Mouse (Mus musculus): ENCODE results near the gene Gm20388.
"Not testable (repeated sequence)": the region's sequence is repeated elsewhere in the genome, so short reads cannot be mapped to it uniquely, and the experiment has no call there.

Gene Gm20388

DNA sequence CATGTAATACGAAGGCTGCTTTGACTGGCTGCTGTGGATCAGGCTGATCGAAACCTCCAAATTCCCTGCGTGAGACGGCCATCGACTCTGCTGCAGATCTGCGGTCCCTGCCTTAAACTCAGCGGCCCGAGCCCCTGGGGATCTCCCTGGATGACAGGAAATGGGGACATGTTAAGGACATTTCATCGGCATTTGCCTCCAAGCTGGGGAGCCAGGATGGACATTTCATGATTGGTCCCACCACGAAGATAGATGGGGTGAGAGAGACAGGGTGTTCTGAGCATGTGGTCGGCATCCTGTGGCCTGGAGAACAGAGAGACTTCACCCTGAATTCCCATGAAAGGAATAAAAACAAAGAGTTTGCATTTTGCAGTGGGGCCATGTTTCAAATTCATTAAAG is 1484.7 kb downstream of the Gm20388 start:
- no peak for DNase-seq (ENCODE audit: low spot score)

DNA sequence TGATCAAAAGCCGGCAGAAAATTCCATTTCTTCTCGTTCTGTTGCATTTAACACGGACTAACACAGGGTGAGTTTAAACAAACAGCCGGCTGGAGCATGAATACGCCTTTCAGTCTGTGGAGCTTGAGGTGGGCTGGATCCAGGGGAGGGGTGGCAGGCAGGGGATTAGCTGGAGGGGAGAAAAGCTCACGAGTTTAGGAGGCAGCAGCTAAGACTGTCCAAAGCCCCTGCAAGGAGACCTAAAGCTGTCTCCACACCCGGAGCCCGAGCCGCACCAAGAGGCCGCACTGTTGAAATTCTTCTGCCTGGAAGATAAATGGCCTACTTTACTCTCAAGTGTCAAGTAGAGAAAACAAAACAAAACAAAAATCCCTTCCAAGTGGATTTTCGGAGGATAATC is 1485.5 kb downstream of the Gm20388 start:
- DNase-seq (ENCODE audit: low spot score), result peak; percentile 37

DNA sequence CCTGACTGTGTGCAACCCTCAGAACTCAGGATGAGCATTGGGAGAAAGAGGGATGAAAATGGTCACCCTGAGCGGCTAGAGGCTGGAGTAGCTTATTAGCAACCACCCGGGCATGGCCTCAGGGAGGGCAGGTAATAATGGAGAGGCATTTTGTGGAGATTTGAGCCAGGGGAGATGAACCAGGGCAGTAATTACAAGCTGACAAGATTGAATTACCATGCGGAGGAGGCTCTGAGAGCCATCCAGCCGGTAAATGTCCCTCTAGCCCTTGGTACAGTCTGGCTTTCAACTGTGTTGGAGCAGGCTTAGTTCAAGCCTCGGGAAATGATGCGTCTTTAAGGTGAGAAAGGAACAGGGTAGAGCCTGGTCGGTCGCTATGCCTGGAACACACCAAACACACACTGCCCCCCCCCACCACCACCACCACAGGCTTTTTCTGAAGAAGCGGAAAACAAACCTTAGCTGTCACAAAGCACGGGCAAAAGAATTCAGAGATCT is 1486.6 kb downstream of the Gm20388 start:
- DNase-seq (ENCODE audit: low spot score), result no peak

DNA sequence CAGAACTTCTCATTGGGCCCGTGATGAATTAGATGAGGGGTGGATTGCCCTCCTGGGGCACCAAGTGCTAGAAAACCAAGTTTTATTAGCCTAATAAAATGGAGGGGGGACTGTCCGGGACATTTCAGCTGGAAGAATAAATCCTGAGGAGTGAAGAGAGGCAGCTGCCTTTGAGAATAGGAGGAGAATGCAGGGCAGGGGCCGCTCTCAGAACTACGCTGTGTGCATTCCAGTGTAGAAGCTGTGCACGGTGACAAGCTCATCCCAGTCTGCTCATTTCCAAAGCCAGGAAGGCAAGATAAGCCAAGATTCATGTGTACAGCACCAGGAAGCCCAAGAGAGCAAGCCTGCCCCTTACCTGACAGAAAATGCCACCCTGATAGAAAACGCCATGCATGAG is 1487.4 kb downstream of the Gm20388 start:
- no peak for DNase-seq (ENCODE audit: low spot score)

DNA sequence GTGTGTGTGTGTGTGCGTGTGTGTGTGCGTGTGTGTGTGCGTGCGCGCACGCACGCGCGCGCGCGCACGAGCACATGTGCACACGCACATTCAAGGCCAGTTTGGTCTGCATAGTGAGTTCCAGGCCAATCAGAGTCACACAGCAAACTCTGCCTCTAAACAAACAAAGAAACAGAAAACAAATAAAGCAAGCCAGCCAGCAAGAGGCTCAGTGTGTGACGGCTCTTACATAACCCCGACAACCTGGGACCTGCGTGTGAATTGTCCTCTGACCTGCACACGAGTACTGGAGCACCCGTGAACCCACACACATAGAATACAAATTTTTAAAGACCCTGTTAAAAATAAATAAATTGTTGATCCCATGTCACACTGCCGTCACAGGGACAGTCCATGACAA is 1488.1 kb downstream of the Gm20388 start:
- DNase-seq (ENCODE audit: low spot score), result no peak

DNA sequence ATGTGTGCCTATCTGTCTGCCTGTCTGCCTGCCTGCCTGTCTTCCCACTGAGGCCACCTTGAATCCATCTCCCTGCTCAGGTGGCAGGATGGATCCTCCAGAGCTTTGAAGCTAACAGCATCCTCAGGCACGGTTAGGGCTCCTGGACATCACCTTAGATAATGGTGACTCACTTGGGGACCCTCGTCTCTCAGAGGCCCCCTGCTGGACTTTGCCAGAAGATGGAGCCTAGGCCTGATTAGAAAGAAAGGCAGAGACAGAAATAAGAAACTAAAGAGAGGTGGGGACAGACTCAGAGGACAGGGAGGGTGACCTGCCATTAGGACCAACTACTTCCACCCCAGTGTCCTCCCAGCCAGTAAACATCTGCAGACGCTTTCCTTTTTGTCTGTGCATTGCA is 1488.5 kb downstream of the Gm20388 start:
- no peak for DNase-seq (ENCODE audit: low spot score)

DNA sequence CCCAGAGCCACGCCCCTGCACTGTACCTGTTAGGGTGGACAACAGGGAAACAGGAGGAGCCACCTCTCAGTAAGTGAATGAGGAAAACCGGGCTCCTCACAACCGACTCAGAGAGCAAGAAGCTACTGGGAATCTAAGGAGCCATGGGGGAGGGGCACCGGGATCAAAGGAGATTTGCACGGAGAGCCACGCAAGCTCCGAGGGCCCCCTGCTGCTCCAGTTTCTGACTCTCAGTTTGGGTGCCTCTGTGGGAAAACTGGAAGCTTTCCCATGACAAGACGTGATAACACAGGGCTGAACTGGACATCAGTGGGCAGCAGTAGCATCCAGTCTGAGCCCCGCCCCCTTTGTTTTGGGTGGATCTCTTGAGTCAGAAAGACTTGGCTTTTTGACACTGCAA is 1489.9 kb downstream of the Gm20388 start:
- DNase-seq (ENCODE audit: low spot score), result no peak

DNA sequence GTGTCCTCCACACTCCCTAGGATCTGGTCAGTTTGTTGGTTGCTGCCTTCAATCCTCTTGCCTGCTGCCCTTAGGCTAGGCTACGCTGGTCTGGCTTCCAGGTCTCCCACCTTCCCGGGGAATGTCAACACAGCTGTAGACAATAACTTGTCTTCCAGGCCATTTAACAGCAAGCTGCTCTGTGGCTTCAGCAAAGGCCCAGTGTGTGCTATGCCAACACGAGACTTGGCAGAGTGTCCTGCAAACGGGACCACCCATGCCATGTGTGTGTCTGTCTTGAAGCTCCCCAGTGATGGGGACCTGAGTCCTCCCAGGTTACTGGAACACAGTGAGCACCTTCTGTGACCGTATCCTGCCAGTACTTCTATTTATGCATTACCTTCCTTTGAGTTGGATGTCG is 1493.2 kb downstream of the Gm20388 start:
- DNase-seq (ENCODE audit: low spot score), result no peak

DNA sequence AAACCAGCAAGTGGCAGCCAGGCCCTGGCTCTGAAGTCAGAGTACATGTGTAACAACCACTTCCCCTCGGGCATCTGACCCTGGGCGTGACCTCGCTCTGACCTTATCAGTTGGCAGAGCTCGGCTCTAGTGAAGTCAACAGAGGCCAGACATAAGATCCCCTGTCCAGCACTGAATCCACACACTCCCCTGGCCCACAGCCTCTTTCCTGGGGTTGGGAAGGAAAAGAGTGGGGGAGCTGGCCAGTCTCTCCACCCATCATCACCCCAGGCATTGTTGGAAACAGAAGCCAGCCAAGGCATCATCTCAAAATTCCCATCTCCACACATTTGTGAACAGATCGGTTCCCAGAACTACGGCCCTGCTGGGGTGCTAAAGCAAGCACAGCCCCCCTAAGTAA is 1507.4 kb downstream of the Gm20388 start:
- peak; percentile 74 for DNase-seq (ENCODE audit: low spot score)

DNA sequence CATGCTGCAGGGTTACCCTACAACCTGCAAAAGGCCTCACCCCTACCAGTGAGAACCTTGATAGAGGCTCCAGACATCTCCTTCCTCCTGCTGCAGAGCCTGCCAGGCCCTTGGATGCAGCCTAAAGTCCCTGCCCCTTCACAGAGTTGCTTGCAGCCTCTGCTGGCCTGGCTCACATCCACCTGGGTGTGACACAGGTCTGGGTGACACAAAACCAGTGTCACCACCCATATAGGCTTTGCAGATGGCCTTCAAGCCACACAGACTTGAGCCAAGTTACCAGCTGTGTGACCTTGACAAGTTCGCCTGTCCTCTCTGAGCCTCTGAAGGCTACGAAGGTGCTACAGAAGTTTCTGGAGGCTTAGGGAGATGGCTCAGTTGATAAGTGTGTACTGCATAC is 1508.9 kb downstream of the Gm20388 start:
- no peak for DNase-seq (ENCODE audit: low spot score)

DNA sequence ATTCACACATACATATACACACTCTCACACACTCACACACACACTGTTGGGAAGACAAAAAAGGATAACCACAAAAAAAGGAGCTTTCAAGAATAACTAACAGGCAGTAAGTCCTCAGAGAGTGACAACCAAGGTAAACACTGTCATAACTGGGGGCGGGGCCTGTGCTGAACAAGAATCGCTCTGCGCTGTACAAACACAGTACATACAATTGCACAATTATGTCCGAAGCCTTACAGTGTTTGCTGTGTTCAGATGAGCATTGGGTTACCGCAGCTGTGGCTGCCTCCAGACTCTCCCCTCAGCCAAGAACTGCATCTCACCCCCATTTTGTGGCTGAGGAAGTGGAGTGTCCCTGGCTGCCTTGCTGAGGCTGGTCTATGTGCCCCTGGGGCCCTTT is 1510.4 kb downstream of the Gm20388 start:
- DNase-seq (ENCODE audit: low spot score), result no peak

DNA sequence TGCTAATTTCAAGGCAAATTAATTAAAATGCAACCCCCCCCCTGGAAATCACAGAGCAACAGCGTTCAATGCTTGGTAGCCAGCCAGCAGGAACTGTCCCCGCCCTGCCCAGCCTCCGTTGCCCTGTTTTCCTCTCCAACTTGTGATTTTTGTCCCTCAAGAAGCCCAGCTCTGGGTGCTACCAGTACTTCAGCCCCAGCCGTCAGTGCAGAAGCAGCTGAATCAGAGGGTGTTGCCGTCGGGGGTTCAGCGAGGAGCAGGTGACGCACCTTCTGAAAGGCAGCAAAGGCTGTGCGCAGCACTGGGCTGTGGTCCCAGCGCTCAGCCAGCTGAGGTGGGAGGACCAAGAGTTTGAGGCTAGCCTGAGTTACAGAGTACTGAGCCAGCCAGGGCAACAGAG is 1513.4 kb downstream of the Gm20388 start:
- no peak for DNase-seq (ENCODE audit: low spot score)

DNA sequence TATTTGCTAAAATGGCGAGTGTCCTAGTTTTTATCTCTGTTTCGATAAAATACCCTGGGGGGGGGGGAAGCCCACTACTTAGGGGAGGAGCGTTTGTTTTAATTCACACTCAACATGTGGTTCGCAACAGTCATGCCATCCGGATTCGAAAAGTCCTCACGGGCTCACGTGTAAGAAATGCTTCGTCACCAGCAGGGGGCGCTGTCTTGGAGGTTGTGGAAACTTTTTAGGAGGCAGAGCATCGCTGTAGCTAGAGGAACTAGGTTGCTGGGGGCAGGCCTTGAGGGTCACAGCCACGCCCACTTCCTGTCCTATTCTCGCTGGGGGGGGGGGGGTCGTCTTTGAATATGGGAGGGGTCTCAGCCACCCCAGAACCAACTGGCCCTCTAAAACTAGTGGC is 1514.0 kb downstream of the Gm20388 start:
- no peak for DNase-seq (ENCODE audit: low spot score)

DNA sequence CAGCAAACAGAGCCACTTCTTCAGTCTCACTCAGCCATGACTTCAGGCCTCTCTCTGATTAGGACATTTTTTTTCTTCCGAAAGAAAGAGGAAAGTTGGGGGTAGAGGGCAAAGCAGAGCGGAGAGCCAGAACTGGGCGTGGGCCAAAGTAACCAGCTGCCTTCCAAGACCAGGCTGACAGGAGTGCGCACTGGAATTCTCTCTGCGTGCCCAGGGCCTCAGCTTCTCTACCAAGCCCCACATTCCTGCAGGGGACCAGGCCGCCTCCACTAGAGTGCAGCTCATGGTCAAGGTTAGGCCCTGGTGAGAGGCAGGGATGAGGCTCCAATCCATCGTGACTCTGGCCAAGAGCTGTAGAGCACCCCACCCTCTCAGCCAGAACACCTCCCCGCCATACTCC is 1520.9 kb downstream of the Gm20388 start:
- no peak for DNase-seq (ENCODE audit: low spot score)

DNA sequence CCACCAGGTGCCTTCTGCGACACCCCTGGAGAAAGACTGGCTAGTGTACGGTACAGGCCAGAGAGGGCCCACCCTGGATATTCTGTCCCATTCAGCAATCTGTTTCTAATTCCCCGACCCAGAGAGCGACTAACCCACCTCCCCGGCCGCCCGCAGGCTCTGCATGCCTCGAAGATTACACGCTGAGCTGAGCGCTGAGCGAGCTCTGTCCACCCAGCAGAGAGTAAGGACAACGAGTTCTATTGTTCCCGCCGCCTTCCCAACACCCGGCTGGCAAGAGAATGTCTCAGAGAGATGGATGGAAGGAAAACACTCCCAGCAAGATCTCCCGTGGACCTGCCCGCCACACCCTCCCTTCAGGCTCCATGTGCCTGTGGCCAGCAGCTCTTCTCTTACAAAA is 1522.8 kb downstream of the Gm20388 start:
- peak; percentile 72 for DNase-seq (ENCODE audit: low spot score)

DNA sequence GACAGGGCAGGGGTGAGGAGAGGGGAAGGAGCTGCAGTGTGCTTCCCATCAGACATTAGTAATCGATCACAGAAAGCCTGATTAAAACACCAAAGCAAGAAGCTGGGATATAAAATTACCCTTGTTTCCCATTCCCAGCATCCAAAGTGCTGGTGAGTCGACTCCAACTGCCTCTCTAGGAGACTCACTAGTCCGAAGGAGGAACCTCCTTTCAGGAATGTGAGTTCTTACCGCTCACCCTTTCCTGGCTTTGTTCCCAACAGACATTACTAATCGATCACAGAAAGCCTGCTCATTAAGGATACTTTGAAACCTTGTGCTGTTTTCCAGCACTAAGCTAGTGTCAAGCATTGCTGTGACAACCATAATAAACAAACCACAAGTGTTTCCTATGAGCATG is 1526.0 kb downstream of the Gm20388 start:
- peak; percentile 62 for DNase-seq (ENCODE audit: low spot score)

DNA sequence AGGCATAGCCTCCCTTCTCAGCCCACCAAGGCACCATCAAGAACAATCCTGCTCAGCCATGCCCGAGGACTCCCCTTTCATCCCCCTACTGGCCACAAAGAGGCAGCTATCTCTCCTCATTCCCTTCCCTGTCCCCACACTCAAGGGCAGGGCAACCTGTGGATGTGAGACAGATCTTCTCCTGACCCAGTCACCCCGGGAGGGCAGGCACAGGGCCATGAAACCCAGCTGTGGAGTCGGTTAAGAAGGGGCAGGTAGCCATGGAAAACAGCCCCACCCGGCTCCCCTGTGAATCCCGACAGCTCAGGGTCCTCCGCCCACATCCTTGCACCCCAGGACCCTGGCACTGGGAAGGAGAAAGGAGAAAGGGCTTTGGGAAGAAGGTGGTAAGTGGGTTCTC is 1526.9 kb downstream of the Gm20388 start:
- DNase-seq (ENCODE audit: low spot score), result no peak

DNA sequence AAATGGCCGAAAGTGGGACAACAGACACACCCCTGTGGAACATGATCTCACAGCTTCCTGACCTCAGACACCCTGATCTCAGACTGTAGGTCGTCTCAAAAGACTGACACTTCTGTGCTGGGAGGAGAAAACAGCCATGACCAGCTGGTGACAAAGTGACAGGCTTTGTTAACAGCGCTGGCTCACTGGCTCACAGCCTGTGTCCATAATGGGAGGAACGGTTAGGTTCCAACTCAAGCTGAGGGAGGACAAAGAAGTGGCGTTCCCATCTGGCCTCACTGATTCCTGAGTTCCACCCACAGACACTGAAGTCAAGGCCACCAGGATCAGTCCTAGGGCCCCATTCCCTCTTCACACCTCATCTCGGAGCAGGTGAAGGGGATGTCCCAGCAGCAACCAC is 1527.5 kb downstream of the Gm20388 start:
- DNase-seq (ENCODE audit: low spot score), result peak; percentile 47

DNA sequence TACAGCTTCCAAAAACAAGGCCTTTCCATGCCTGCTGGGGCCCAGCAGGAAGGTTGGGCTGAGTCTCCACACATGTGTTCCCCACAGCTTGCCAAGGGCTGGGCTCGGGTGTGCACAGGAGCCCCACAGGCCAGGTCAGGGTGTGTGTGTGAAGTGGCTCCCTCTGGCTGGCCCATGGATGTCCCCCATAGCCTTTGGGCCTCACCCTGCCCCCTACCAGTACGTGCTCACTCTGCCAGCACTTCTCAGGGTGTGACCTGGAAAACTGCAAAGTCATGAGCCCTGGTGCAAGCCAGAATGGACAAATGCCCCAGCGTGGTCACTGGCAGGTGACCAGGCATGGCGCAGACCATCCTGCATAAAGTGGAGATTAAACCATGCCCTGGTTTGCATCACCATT is 1528.7 kb downstream of the Gm20388 start:
- DNase-seq (ENCODE audit: low spot score), result no peak

DNA sequence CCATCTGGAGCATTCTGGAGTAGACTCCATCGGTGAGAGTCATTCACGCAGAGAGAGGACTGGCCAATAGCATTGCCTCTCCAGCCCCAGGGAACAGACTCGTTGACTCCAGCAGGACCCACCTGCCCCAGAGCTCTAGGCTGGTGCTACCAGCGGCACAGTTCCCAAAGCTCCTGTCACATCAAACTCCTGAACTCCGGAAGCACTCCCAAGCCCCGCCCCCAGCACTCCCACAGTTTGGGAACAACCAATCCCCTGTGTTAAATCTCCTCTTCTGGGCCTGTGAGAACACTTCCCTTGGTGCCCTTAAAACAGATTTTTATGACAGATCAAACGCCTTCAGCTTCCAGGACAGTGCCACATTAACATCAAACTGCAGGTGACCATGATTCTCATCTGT is 1532.7 kb downstream of the Gm20388 start:
- DNase-seq (ENCODE audit: low spot score), result no peak

DNA sequence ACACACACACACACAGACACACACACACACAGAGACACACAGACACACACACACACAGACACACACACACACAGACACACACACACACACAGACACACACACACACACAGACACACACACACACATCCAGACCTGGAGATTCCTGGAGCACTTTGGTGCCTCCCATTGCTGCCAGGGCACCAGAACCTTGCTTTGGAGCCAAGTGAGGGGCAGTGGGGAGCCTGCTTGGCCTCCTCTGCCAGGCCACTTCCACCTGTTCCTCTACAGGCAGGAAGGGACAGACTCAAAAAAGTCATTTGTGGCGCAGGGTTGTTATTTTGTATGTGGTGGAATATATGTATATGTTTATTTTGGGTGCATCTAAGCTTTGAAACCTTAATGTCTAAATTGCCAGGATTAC is 1533.9 kb downstream of the Gm20388 start:
- DNase-seq (ENCODE audit: low spot score), result not testable (repeated sequence)

DNA sequence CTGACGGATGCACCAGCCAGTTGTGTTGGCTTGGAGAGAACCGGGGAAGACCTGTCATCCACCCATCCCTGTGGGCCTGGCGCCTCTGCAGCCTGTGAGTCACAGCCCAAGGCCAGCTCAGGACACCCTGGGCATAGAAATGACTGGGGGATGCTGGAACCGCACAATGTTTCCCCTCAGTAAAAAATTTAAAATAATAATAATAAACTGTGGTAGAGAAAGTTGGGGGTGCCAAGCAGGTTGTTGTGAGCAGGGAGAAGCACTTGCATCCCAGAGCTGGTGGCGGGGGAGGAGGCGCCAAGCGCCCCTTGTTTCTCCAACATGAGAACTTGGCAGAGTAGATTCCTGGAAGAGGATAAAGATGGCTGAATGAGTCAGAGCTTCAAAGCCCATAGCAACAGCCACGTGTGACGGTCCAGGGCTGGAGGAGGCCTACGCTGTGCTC is 1534.4 kb downstream of the Gm20388 start:
- no peak for DNase-seq (ENCODE audit: low spot score)

DNA sequence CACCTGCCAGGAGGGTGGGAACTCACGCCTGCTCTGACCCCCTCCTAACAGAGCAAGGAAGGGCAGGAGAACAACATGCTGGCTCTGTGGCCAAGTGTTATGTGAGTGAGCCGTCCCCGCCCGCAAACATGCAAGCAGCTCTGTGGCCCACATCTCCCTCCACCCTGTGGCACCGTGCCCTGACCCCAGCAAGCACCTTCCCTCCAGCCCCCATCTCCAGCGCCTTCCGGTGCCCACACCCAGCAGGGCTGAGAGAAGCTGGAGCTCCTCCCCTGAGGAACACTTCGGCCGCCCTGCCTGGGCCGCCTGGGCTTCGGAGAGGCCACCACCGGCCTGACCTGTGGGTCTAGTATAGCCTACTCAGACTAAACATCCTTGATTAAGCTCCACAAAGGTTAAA is 1535.5 kb downstream of the Gm20388 start:
- no peak for DNase-seq (ENCODE audit: low spot score)

DNA sequence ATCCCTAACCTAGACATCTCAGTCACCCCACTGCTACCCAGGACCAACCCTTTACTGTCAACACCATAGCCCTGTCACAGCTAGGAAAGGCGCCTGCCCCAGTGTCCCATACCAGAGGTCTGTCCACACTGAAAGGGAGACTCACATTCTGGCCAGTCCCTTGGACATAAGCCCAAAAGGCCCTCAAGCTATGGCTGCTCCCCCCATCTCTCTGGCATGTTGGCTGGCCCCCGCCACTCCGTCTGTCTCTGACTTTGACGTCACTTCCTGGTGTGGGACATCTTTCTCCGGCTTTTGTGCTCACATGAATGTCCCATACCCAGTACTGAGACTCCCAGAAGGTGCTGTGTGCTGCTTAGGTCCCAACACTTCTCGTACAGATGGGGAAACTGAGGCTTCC is 1536.2 kb downstream of the Gm20388 start:
- no peak for DNase-seq (ENCODE audit: low spot score)

DNA sequence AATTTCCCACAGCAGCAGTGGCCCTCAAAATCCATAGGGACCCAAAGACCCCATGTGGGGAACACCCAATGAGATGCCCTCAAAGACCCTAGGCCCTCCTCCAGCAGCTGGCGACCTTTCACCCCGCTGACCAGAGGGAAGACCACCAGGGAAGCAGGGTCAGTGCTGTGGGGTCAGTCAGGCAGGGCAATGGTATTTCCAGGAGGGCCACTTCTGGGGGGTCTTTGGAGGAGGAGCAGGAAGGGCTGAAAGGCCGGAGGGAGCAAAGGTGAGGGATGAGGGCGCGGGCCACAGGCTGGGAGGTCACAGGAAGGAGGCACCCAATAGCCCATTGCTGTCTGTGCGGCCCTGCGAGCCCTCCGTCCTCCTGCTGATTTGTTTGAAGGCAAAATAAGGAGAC is 1539.6 kb downstream of the Gm20388 start:
- peak; percentile 66 for DNase-seq (ENCODE audit: low spot score)
